Mouse (Mus musculus): ENCODE measurements around the gene D630036H23Rik.

- TF ChIP-seq CTCF (IDR thresholded peaks at IDR 0.05; ENCODE audit: insufficient read depth, low read length) (no peak), POLR2A (IDR thresholded peaks at IDR 0.05; ENCODE audit: borderline replicate concordance, extremely low read depth, low read depth, low read length) (peak; percentile 83; the same call in 1 of the 2 replicates)
Measured at GRCm38 (mm10) chr12:36381441-36382340, at the start of gene D630036H23Rik, which contains the start of gene Ispd.
